Mouse (Mus musculus) kidney, postnatal 25 days (tissue): ENCODE results near the gene Utrn.

ENCODE experiments used
- DNase-seq, 2 experiments: peaks; one replicate each; pipeline ENCODE4 v3.0.0; 2021; ENCODE audit warnings: mixed read lengths in 2 of 2

The Utrn gene

GRCm38 (mm10) chr10:12505568-12505967 lies 363.6 kb downstream of the Utrn start:
- no peak for DNase-seq

- DNase-seq = no peak
Measured at GRCm38 (mm10) chr10:12500489-12500888, 368.7 kb downstream of the Utrn start.

- no peak for DNase-seq
Measured at GRCm38 (mm10) chr10:12497555-12497954, 371.6 kb downstream of the Utrn start.

GRCm38 (mm10) chr10:12489551-12490177 lies 379.5 kb downstream of the Utrn start:
- DNase-seq = no peak

- no peak for DNase-seq
Measured at GRCm38 (mm10) chr10:12488518-12488917, 380.6 kb downstream of the Utrn start.

GRCm38 (mm10) chr10:12488117-12488516 lies 381.0 kb downstream of the Utrn start:
- DNase-seq = no peak

GRCm38 (mm10) chr10:12483494-12483893 lies 385.7 kb downstream of the Utrn start:
- DNase-seq = no peak

- DNase-seq = no peak
Measured at GRCm38 (mm10) chr10:12482975-12483374, 386.2 kb downstream of the Utrn start.

GRCm38 (mm10) chr10:12474850-12475621 lies 394.1 kb downstream of the Utrn start:
- DNase-seq = no peak

- DNase-seq = no peak
Measured at GRCm38 (mm10) chr10:12469391-12470057, 399.6 kb downstream of the Utrn start.

GRCm38 (mm10) chr10:12467544-12467943 lies 401.6 kb downstream of the Utrn start:
- no peak for DNase-seq

- DNase-seq = no peak
Measured at GRCm38 (mm10) chr10:12460945-12461344, 408.2 kb downstream of the Utrn start.

- DNase-seq = no peak
Measured at GRCm38 (mm10) chr10:12456867-12457266, 412.3 kb downstream of the Utrn start.

- no peak for DNase-seq
Measured at GRCm38 (mm10) chr10:12452641-12453040, 416.5 kb downstream of the Utrn start.

- no peak for DNase-seq
Measured at GRCm38 (mm10) chr10:12444122-12444521, 425.0 kb downstream of the Utrn start.

GRCm38 (mm10) chr10:12433161-12433560 lies 436.0 kb downstream of the Utrn start:
- DNase-seq = no peak

- DNase-seq = no peak
Measured at GRCm38 (mm10) chr10:12430399-12430798, 438.8 kb downstream of the Utrn start.

- no peak for DNase-seq
Measured at GRCm38 (mm10) chr10:12426866-12427265, 442.3 kb downstream of the Utrn start.

GRCm38 (mm10) chr10:12424944-12425343 lies 444.2 kb downstream of the Utrn start:
- no peak for DNase-seq

- no peak for DNase-seq
Measured at GRCm38 (mm10) chr10:12423994-12424725, 445.0 kb downstream of the Utrn start.

GRCm38 (mm10) chr10:12414967-12415366 lies 454.2 kb downstream of the Utrn start:
- no peak for DNase-seq

- no peak for DNase-seq
Measured at GRCm38 (mm10) chr10:12406338-12407110, 462.6 kb downstream of the Utrn start.
